Mouse (Mus musculus) heart, postnatal 0 days (tissue): ENCODE data around the gene Ins2. TPM values are rescaled to one million over a fixed set of nuclear protein-coding genes. Genes with fewer than 3 reads are reported as not detected.
A peak's percentile ranks its signal among the peaks of the same experiment; 100 is the strongest.

ENCODE experiments used
- ATAC-seq: fragments of 200-750 bp; cut with Nextera tagmentation; 2 replicates; pipeline ENCODE4 v1.8.0; 2017; ENCODE audit warnings: low read depth, moderate number of reproducible peaks, moderate library complexity; ENCODE audit not compliant: insufficient read depth
- DNase-seq: peaks from one replicate; pipeline ENCODE4 v3.0.0-alpha.2; 2016; ENCODE audit warnings: low spot score
- H3K27ac ChIP-seq: fragments of 300-500 bp; sonication (generic); 2 replicates; pipeline ENCODE4 v1.5.1; 2014; ENCODE audit warnings: low read depth, mild to moderate bottlenecking
- H3K27me3 ChIP-seq: fragments of 300-500 bp; sonication (generic); 2 replicates; pipeline ENCODE4 v1.6.1; 2014; ENCODE audit warnings: low read length, mixed read lengths; ENCODE audit not compliant: control insufficient read depth, insufficient read depth
- H3K36me3 ChIP-seq: fragments of 300-500 bp; sonication (generic); replicated peaks from 2 replicates; pipeline ENCODE4 v1.6.1; 2014; ENCODE audit warnings: low read length, mixed read lengths; ENCODE audit not compliant: control insufficient read depth, insufficient read depth
- H3K4me1 ChIP-seq: fragments of 300-500 bp; sonication (generic); 2 replicates; pipeline ENCODE4 v1.6.1; 2014; ENCODE audit warnings: antibody characterized with exemption; ENCODE audit not compliant: control insufficient read depth, insufficient read depth
- H3K4me2 ChIP-seq: fragments of 300-500 bp; sonication (generic); 2 replicates; pipeline ENCODE4 v1.6.1; 2014; ENCODE audit warnings: low read depth, mild to moderate bottlenecking, low read length, moderate library complexity
- H3K4me3 ChIP-seq: fragments of 300-500 bp; sonication (generic); 2 replicates; pipeline ENCODE4 v1.5.1; 2014; ENCODE audit warnings: low read depth, low read length
- H3K9ac ChIP-seq: fragments of 300-500 bp; sonication (generic); replicated peaks from 2 replicates; pipeline ENCODE4 v1.6.1; 2014; ENCODE audit warnings: low read depth, low read length, mixed read lengths
- H3K9me3 ChIP-seq: fragments of 300-500 bp; sonication (generic); replicated peaks from 2 replicates; pipeline ENCODE4 v1.6.1; 2016; ENCODE audit warnings: low read length; ENCODE audit not compliant: control insufficient read depth
- CTCF ChIP-seq: IDR thresholded peaks from 2 replicates; pipeline ENCODE4 v1.5.1; 2016; ENCODE audit warnings: antibody characterized with exemption, control low read depth, low read depth
- EP300 ChIP-seq: IDR thresholded peaks from 2 replicates; pipeline ENCODE4 v1.6.1; 2016; ENCODE audit warnings: antibody characterized with exemption, low read depth
- WGBS: fragments of 180-500 bp; shearing (Covaris S2); extraction: QIAGEN DNeasy Blood & Tissue Kit; methylation state at CpG from one replicate; pipeline ENCODE4 v1.1.7; 2014; 5-methylcytosine and 5-hydroxymethylcytosine counted together
- microRNA counts: library from miRNA; unstranded; fragments of <30 nt; microRNA quantifications from one replicate; lab custom pipeline; 2015
- microRNA-seq: library from miRNA; unstranded; fragments of <30 nt; microRNA quantifications from one replicate; pipeline ENCODE4, GENCODE M21; 2016
- polyA plus RNA-seq: library from polyadenylated mRNA; unstranded; fragments of >200 nt; fragmentation: Nextera tagmentation; extraction: Ambion mirVana; gene quantifications from 2 replicates; pipeline ENCODE4 v1.2.1, GENCODE M21; 2015
- total RNA-seq: library from RNA; depleted of rRNA; stranded (reverse); fragments of >200 nt; gene quantifications from 2 replicates; pipeline ENCODE4 v1.2.3, GENCODE M21; 2014; ENCODE audit warnings: low replicate concordance; rRNA removed

The Ins2 gene
- total and polyA plus RNA-seq, 2 experiments from 2014 or later = 0.85 TPM; not detected in 1

GRCm38 (mm10) chr7:142630691-142631090 lies 112.5 kb downstream of the Ins2 start:
- no peak overlapping the region for H3K27ac ChIP-seq
- no peaks in the 10 kb centered on the region for H3K36me3 ChIP-seq
- 70% methylated on average over 10 of the region's 10 CpGs for WGBS
- no peaks in the 10 kb centered on the region for H3K27me3 ChIP-seq
- H3K9ac ChIP-seq = no peak overlapping the region
- 0 out of 2 replicates have a peak, but pooled peaks cover 3% of the 10 kb centered on the region for H3K4me1 ChIP-seq
- no peak overlapping the region for H3K4me3 ChIP-seq
- no peaks in the 10 kb centered on the region for H3K9me3 ChIP-seq
- no peak for TF ChIP-seq EP300
- no peak for TF ChIP-seq CTCF
- no peak overlapping the region for H3K4me2 ChIP-seq
- no peak for ATAC-seq
- DNase-seq = no peak

- ATAC-seq = no peak
Observed at GRCm38 (mm10) chr7:142629806-142630205, 113.4 kb downstream of the Ins2 start.

More at GRCm38 (mm10) chr7:142629806-142630205, 113.4 kb downstream of the Ins2 start:
- H3K9me3 ChIP-seq = no peaks in the 10 kb centered on the region
- WGBS = 63% methylated on average over 6 of the region's 6 CpGs
- H3K27me3 ChIP-seq = no peaks in the 10 kb centered on the region
- no peak overlapping the region for H3K27ac ChIP-seq
- TF ChIP-seq EP300 = no peak
- no peak for TF ChIP-seq CTCF
- no peak overlapping the region for H3K4me3 ChIP-seq
- no peaks in the 10 kb centered on the region for H3K36me3 ChIP-seq
- no peak for DNase-seq
- H3K4me2 ChIP-seq = no peak overlapping the region
- H3K4me1 ChIP-seq = 0 out of 2 replicates have a peak, but pooled peaks cover 3% of the 10 kb centered on the region
- H3K9ac ChIP-seq = no peak overlapping the region

MicroRNAs within 50 kb of the gene (microRNA counts, 519-probe panel; counts per million panel counts)
- 2,535 counts per million, percentile 28 among the panel's probes with 10 or more counts for microRNA mmu-miR-483 (lab: Ali Mortazavi, UCI)

Small RNA genes lying within 50 kb of the gene (microRNA-seq; reads per million reads assigned to microRNA genes)
- gene Mir483 = 2,823 reads per million, percentile 89 among the genes with 10 or more reads in this experiment

Other genes with a start within 250 kb of the Ins2 start
- gene Tnnt3, start 244.5 kb downstream of the Ins2 start, total RNA-seq = 0.73 and 11.0 TPM in 2 replicates
- gene Tnnt3, start 244.5 kb downstream of the Ins2 start, polyA plus RNA-seq = 2.5 and 3.2 TPM in 2 replicates
- 87.2 and 90.9 TPM in 2 replicates for gene Mrpl23, start 210.7 kb downstream of the Ins2 start, total RNA-seq
- gene Mrpl23, start 210.7 kb downstream of the Ins2 start, polyA plus RNA-seq = 14.9 TPM in 2 replicates
- 1,317 and 1,642 TPM in 2 replicates for gene Igf2, start 76.6 kb downstream of the Ins2 start, total RNA-seq
- gene Igf2, start 76.6 kb downstream of the Ins2 start, polyA plus RNA-seq = 950 and 1,040 TPM in 2 replicates
- gene Gm49394, start 73.4 kb downstream of the Ins2 start, total RNA-seq = not detected in 2 replicates
- not detected in 2 replicates for gene Gm49394, start 73.4 kb downstream of the Ins2 start, polyA plus RNA-seq
- gene Th, start 187.7 kb upstream of the Ins2 start, total RNA-seq = 0.15 TPM in 2 replicates
- 0.19 and 0.81 TPM in 2 replicates for gene Th, start 187.7 kb upstream of the Ins2 start, polyA plus RNA-seq
- not detected in 2 replicates for gene Ascl2, start 225.9 kb upstream of the Ins2 start, total RNA-seq
- gene Ascl2, start 225.9 kb upstream of the Ins2 start, polyA plus RNA-seq = not detected in 2 replicates